Mouse (Mus musculus) limb, embryonic 11.5 days (tissue): ENCODE measurements around the gene Ntpcr. TPM values are rescaled to one million over a fixed set of nuclear protein-coding genes. Genes with fewer than 3 reads are reported as not detected.

Source experiments
- ATAC-seq: fragments of 200-750 bp; cut with Nextera tagmentation; 2 replicates; pipeline ENCODE4 v1.8.0; 2017; ENCODE audit warnings: low read depth; ENCODE audit not compliant: insufficient number of reproducible peaks, low FRiP score, low TSS enrichment
- DNase-seq: peaks from one replicate; pipeline ENCODE4 v3.0.0-alpha.2; 2015; ENCODE audit warnings: low spot score
- H3K27ac ChIP-seq: fragments of 300-500 bp; sonication (generic); replicated peaks from 2 replicates; pipeline ENCODE4 v1.5.1; 2014; ENCODE audit warnings: low read depth, mild to moderate bottlenecking, low read length
- H3K27me3 ChIP-seq: fragments of 300-500 bp; sonication (generic); 2 replicates; pipeline ENCODE4 v1.6.1; 2014; ENCODE audit warnings: mild to moderate bottlenecking, low read length, mixed read lengths; ENCODE audit not compliant: control insufficient read depth, insufficient read depth
- H3K36me3 ChIP-seq: fragments of 300-500 bp; sonication (generic); 2 replicates; pipeline ENCODE4 v1.6.1; 2014; ENCODE audit warnings: mild to moderate bottlenecking, low read length, moderate library complexity, mixed read lengths; ENCODE audit not compliant: control insufficient read depth, insufficient read depth
- H3K4me1 ChIP-seq: fragments of 300-500 bp; sonication (generic); 2 replicates; pipeline ENCODE4 v1.6.1; 2014; ENCODE audit warnings: low read length, mixed read lengths; ENCODE audit not compliant: control insufficient read depth, insufficient read depth
- H3K4me2 ChIP-seq: fragments of 300-500 bp; sonication (generic); 2 replicates; pipeline ENCODE4 v1.6.1; 2014; ENCODE audit warnings: low read depth, mild to moderate bottlenecking, moderate library complexity; ENCODE audit not compliant: severe bottlenecking
- H3K4me3 ChIP-seq: fragments of 300-500 bp; sonication (generic); 2 replicates; pipeline ENCODE4 v1.5.1; 2014; ENCODE audit warnings: low read depth, low read length
- H3K9ac ChIP-seq: fragments of 300-500 bp; sonication (generic); 2 replicates; pipeline ENCODE4 v1.6.1; 2014; ENCODE audit warnings: mild to moderate bottlenecking, low read length
- H3K9me3 ChIP-seq: fragments of 300-500 bp; sonication (generic); 2 replicates; pipeline ENCODE4 v1.6.1; 2016; ENCODE audit warnings: low read length; ENCODE audit not compliant: control insufficient read depth
- WGBS: fragments of 180-500 bp; shearing (Covaris S2); extraction: QIAGEN DNeasy Blood & Tissue Kit; methylation state at CpG from one replicate; pipeline ENCODE4 v1.1.7; 2014; 5-methylcytosine and 5-hydroxymethylcytosine counted together
- polyA plus RNA-seq: library from polyadenylated mRNA; unstranded; fragments of >200 nt; fragmentation: Nextera tagmentation; extraction: Ambion mirVana; gene quantifications from 2 replicates; pipeline ENCODE4 v1.2.1, GENCODE M21; 2014

Gene Ntpcr
- 17.3 and 22.0 TPM in 2 replicates for polyA plus RNA-seq

DNA sequence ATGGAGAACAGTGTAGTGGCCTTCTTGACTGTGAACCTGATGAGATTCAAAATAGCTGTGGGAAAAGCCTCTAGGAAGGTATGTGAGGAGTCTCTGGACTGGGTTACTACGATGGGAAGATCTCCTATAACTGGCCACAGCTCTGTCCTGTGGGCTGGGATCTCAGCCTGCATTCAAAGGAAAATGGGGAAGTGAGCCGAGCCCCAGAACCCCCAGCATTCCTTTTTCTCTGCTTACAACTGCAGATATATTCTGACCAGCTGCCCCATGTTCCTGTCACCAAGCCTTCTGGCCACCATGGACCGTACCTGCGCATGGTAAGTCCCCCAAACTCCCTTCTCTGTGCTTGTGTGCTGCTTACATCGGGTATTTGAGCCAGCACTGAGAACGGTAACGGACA lies at the start of gene Ntpcr:
Gene Ntpcr (plus strand): TSS at position 218 of the 400 bp plus-strand sequence.
- no peak within 1 kb of the TSS for H3K27ac ChIP-seq
- no peak for ATAC-seq

DNA sequence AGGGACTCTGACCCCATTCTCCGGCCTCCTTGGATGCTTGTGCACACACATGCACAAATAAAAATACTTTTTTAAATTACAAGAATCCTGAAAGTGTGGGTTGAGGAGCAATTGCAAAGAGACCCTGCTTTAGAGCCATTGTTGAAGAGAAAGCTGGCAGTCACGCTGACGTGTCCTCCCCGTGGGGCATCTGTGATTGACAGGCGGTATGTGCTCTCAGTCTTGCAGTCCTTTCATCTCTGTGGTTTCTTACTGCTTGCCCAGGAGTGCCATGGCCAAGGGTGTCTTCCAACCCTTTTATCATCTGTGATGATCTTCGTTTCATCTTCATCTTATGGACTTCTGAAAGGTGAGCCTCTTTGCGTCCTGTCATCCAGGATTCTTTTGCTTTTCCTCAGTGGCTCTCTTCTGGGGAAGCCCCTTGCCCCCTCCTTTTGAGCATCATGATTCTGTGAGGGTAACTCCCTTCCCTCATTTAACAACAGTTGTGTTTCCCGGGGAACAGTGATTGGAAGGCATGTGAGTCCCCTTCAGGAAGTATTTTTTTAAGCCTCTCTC lies 48.8 kb upstream of the Ntpcr start:
- no peak for DNase-seq
- Histone ChIP-seq H3K36me3 (no peaks in the 10 kb centered on the region), H3K27me3 (no peaks in the 10 kb centered on the region), H3K4me2 (no peak overlapping the region), H3K4me3 (no peak overlapping the region), H3K9me3 (no peaks in the 10 kb centered on the region), H3K4me1 (no peaks in the 10 kb centered on the region), H3K9ac (no peak overlapping the region), H3K27ac (no peak overlapping the region)
- no peak for ATAC-seq
- 56% methylated on average over 8 of the region's 8 CpGs for WGBS

More for the DNA sequence above, at the start of gene Ntpcr:
- no peak for DNase-seq
- Histone ChIP-seq H3K9me3 (no peaks in the 10 kb centered on the region), H3K4me1 (peaks cover 6% of the 10 kb centered on the region), H3K27me3 (no peaks in the 10 kb centered on the region), H3K36me3 (no peaks in the 10 kb centered on the region), H3K9ac (no peak within 1 kb of the TSS), H3K4me3 (no peak within 1 kb of the TSS), H3K4me2 (no peak within 1 kb of the TSS)
- 84% methylated on average over 7 of the region's 7 CpGs for WGBS

DNA sequence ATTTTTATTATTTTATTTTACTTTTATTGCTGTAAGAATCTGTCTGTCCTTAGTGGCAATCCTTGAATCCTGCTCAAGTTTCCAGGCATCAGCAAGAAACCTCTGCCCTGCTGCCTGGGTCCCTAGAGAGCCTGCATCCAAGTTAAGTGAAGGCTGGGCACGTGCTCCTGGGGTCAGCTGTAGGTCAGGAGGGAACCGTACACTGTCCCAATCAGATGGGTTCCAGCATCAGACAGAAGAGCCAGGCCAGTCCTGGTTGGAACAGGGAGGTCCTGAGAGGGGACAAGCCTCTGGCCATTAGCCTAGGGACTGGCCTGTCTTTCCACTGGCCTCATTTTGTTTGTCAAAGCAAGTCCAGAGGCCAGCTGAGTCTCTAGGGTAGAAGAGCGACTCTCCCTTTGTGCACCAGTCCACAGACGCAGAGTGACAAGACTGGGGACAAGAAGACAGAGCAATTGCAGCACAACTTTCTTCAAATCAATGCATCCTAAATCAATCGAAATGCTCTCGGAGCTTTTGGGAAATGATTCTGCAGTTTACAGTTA lies 44.5 kb upstream of the Ntpcr start:
- H3K4me1 ChIP-seq, result no peaks in the 10 kb centered on the region

DNA sequence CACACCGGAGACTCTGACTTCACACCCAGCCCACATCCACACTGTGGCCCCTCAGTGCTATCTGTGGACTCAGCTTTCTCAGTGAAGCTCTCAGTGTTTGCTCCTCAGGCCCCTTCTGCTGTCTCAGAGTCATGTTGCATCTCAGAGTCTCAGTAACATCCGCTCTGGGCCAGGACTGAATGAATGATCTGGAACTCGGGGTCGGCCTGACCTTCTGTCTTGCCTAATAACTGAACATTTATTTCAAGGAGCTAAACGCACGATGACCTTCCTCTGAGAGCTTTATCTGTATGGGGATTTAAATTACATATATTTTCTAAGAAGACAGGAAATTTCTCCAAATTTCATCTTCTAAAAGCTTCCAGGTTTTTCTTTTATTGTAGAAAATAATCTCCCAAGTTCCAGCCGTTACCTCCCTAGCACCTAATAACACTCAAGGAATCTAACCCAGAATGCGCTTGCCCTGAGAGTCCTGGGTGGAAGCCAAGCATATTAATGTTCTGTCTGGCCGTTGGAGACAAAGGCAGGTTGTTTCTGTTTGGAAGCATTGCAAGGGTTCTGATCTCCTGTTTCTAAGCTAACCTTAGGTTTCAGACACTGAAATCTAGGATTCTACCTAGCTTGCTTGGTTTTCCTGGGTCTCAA lies 43.4 kb upstream of the Ntpcr start:
- H3K27me3 ChIP-seq, result no peaks in the 10 kb centered on the region
- H3K36me3 ChIP-seq, result no peaks in the 10 kb centered on the region
- no peak overlapping the region for H3K4me3 ChIP-seq
- WGBS, result 82% methylated on average over 9 of the region's 9 CpGs
- ATAC-seq, result no peak
- no peak for DNase-seq
- no peak overlapping the region for H3K4me2 ChIP-seq
- no peak overlapping the region for H3K9ac ChIP-seq
- no peak overlapping the region for H3K27ac ChIP-seq
- no peaks in the 10 kb centered on the region for H3K4me1 ChIP-seq
- H3K9me3 ChIP-seq, result no peaks in the 10 kb centered on the region

More for the DNA sequence above, 44.5 kb upstream of the Ntpcr start:
- WGBS, result 59% methylated on average over 6 of the region's 6 CpGs
- H3K27me3 ChIP-seq, result no peaks in the 10 kb centered on the region
- no peak for ATAC-seq
- no peaks in the 10 kb centered on the region for H3K36me3 ChIP-seq
- no peak overlapping the region for H3K4me3 ChIP-seq
- H3K9ac ChIP-seq, result no peak overlapping the region
- H3K4me2 ChIP-seq, result no peak overlapping the region
- H3K9me3 ChIP-seq, result no peaks in the 10 kb centered on the region
- H3K27ac ChIP-seq, result no peak overlapping the region
- no peak for DNase-seq

DNA sequence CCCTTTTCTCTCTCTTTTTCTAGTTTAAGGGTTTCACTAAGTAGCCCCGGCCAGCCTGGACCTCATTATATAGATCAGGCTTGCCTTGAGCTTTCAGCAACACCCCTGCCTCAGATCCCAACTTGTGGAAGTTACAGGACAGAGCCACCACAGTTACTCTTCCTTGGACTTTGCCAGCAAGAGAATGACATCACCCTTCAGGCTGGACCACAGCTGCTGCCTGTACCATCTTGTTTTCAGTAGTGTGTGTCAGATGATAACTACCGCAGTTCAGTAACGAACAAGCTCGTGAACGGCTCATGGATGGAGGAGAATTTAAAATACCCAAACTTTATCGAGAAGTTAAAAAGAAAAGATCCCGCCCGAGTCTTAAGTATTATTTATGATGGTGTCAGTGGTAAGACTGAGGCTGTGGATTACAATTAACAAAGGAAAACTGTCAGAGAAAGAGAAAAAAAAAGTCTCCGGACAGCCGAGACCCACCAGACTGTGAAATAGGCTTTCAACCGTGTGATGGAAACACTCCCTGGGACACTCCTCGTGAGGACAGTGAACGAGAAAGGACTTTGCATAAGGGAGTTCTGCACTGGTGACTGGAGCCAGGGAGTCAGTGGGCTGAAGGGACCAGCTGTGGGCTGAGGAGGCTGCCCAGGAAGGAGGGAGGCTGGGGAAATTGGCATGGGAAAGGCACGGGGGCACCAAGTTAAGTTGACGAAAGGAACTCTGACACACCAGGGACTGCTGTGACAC lies 39.4 kb upstream of the Ntpcr start:
- DNase-seq (no peak), ATAC-seq (no peak)
- WGBS, result 83% methylated on average over 15 of the region's 15 CpGs

DNA sequence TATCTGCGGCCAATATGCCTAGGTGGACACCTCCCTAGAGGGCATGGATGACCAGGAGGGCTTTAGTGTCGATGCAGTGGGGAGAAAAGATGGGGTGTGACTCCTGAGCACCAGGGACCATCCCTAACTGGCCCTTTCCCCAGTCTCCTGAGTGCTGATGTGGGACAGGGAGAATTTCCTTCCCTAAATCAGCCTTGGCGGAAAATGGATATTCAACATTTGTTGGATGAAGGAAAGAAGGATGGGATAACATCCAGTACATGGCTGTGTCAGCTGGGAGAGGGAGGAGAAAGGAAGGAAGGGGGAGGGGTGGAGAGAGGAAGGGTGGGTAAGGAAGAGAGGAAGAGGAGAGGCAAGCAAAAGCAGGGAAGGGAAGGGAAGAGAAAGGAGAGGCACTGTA lies 38.8 kb upstream of the Ntpcr start:
- H3K9me3 ChIP-seq, result no peaks in the 10 kb centered on the region
- H3K27ac ChIP-seq, result no peak overlapping the region
- H3K27me3 ChIP-seq, result no peaks in the 10 kb centered on the region
- H3K4me3 ChIP-seq, result no peak overlapping the region
- no peaks in the 10 kb centered on the region for H3K36me3 ChIP-seq
- H3K4me2 ChIP-seq, result no peak overlapping the region
- H3K4me1 ChIP-seq, result no peaks in the 10 kb centered on the region
- no peak overlapping the region for H3K9ac ChIP-seq
- ATAC-seq, result no peak
- WGBS, result 83% methylated on average over 3 of the region's 3 CpGs
- no peak for DNase-seq

More for the DNA sequence above, 39.4 kb upstream of the Ntpcr start:
- Histone ChIP-seq H3K4me3 (no peak overlapping the region), H3K27me3 (no peaks in the 10 kb centered on the region), H3K4me1 (no peaks in the 10 kb centered on the region), H3K9ac (no peak overlapping the region), H3K4me2 (no peak overlapping the region), H3K27ac (no peak overlapping the region), H3K36me3 (no peaks in the 10 kb centered on the region), H3K9me3 (no peaks in the 10 kb centered on the region)

DNA sequence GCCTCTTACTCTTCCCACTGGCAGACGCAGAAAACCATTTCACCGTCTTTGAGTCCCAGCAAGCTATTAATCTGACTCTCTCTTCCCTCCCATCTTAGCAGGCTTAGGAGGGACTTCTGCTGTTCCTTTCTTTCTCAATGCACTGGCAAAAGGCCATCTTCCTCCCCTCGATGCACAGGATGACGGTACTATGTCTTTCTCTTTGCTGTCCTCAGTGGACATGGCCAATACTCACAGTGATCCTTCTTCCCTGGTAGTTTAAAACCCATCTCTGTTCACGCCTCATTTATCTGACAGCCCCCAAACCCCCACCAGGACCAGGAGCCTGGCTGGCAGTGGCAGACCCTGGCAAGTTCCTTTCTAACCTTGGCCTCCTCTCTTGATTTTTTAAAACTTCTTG lies 37.3 kb upstream of the Ntpcr start:
- Histone ChIP-seq H3K4me1 (no peaks in the 10 kb centered on the region), H3K9ac (no peak overlapping the region), H3K27me3 (no peaks in the 10 kb centered on the region), H3K4me3 (no peak overlapping the region), H3K27ac (no peak overlapping the region), H3K4me2 (no peak overlapping the region), H3K36me3 (no peaks in the 10 kb centered on the region), H3K9me3 (no peaks in the 10 kb centered on the region)
- no peak for DNase-seq
- 81% methylated on average over 5 of the region's 5 CpGs for WGBS
- no peak for ATAC-seq

DNA sequence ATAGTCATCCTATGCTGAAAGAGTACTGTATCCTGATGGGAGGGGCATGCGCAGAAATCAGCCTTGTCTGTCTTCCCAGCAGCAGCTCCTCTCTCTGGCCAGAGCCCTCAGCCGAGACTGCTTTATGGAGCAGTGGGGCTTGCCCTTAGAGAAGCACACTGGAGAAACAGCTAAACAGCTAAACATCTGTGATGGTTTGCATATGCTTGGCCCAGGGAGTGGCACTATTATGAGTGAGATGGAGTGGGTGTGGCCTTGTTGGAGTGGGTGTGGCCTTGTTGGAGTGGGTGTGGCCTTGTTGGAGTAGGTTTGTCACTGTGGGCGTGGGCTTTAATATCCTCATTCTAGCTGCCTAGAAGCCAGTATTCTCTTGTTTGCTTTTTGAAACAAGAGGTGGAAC lies 36.6 kb upstream of the Ntpcr start:
- ATAC-seq (no peak), DNase-seq (no peak)
- no peaks in the 10 kb centered on the region for H3K36me3 ChIP-seq
- no peaks in the 10 kb centered on the region for H3K4me1 ChIP-seq
- no peak overlapping the region for H3K4me2 ChIP-seq
- no peak overlapping the region for H3K27ac ChIP-seq
- H3K9me3 ChIP-seq, result no peaks in the 10 kb centered on the region
- WGBS, result 86% methylated on average over 3 of the region's 3 CpGs
- H3K4me3 ChIP-seq, result no peak overlapping the region
- no peak overlapping the region for H3K9ac ChIP-seq
- no peaks in the 10 kb centered on the region for H3K27me3 ChIP-seq
